Mouse (Mus musculus): Measurements from ENCODE around the gene Emg1.

Gene Emg1

GRCm38 (mm10) chr6:124711824-124712782, at the start of gene Emg1, which contains the start of gene Phb2:
Gene Emg1 (minus strand): TSS chr6:124712178.
Gene Phb2 (plus strand): TSS chr6:124712336.
- peak; percentile 77 for DNase-seq (ENCODE audit: extremely low read depth, low read depth, low spot score)

DNA sequence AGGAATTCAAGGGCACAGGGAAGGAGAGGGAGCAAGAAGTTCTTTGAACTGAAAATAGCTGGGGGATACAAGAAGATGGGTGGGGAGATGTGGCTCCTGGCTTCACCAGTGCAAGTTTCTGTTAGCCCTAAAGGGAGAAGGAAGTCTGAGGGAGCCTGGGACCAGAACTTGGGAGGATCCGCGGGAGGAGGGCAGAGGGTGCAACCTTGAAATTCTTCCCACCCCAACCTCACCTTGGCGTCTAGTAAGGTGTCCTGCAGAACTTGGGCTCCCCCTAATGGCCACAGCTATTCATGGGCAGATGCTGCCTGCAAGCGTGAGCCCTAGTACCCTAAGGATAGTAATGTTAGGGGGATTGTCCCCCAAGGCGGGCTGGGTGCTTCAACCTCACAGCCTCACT, 47.3 kb upstream of the Emg1 start:
- DNase-seq (ENCODE audit: extremely low read depth, low read depth, low spot score) = no peak

GRCm38 (mm10) chr6:124758849-124759232, 46.9 kb upstream of the Emg1 start:
- DNase-seq (ENCODE audit: extremely low read depth, low read depth, low spot score) = no peak

GRCm38 (mm10) chr6:124757909-124758848, 46.2 kb upstream of the Emg1 start:
- no peak for DNase-seq (ENCODE audit: extremely low read depth, low read depth, low spot score)

DNA sequence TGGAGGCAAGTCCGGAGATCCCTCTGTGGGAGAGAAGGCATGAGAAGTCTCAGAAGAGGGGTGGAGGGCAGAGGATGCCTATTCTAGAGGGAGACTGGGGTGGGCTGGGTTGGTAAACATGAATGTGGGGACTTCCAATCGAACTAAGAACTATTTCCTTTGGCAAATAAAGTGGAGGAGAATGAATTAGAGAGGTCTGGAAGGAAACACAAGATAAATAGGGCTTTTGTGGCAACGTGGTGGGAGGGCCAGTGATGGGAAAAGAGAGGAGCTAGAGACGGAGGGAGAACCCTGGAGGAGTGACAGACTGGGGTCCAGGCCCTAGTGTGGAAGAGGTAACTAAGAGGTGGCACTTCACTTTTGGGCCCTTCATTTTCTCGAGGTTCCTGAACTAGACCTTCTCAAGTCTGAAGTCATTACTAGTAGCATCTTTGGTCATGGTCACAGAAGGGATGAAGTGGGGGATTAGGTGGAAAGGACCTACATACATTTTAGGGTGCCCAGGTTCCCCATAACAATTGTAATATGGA, 45.4 kb upstream of the Emg1 start:
- DNase-seq (ENCODE audit: extremely low read depth, low read depth, low spot score) = no peak

GRCm38 (mm10) chr6:124756652-124757350, 44.8 kb upstream of the Emg1 start:
- DNase-seq (ENCODE audit: extremely low read depth, low read depth, low spot score) = no peak

- DNase-seq (ENCODE audit: extremely low read depth, low read depth, low spot score) = no peak
These were observed 44.0 kb upstream of the Emg1 start, which contains the start of the genes Gm45234 and Atn1 for GRCm38 (mm10) chr6:124755831-124756595. Gene Gm45234 (minus strand): TSS chr6:124756021. Gene Atn1 (minus strand): TSS chr6:124756524.

GRCm38 (mm10) chr6:124755306-124755705, 43.3 kb upstream of the Emg1 start:
- no peak for DNase-seq (ENCODE audit: extremely low read depth, low read depth, low spot score)

DNA sequence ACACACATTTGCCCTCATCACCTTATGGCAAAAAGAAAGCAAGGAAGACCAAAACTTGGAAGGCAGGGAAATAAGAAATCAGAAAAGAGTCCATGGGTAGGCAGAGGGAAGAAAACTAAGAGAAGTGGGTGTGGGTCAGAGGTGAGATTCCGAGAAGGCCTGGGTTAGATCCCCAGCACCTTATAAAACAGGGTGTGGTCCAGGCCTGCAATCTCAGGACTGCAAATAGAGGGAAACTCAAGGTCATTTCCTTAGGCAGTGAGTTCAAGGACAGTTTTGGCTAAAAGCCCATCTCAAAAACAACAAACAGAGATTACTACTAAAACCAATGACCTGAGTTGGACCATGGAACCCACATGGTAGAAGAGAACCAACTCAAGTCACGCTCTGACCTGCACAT, 41.9 kb upstream of the Emg1 start:
- DNase-seq (ENCODE audit: extremely low read depth, low read depth, low spot score) = no peak

GRCm38 (mm10) chr6:124750405-124750804, 38.4 kb upstream of the Emg1 start:
- no peak for DNase-seq (ENCODE audit: extremely low read depth, low read depth, low spot score)

DNA sequence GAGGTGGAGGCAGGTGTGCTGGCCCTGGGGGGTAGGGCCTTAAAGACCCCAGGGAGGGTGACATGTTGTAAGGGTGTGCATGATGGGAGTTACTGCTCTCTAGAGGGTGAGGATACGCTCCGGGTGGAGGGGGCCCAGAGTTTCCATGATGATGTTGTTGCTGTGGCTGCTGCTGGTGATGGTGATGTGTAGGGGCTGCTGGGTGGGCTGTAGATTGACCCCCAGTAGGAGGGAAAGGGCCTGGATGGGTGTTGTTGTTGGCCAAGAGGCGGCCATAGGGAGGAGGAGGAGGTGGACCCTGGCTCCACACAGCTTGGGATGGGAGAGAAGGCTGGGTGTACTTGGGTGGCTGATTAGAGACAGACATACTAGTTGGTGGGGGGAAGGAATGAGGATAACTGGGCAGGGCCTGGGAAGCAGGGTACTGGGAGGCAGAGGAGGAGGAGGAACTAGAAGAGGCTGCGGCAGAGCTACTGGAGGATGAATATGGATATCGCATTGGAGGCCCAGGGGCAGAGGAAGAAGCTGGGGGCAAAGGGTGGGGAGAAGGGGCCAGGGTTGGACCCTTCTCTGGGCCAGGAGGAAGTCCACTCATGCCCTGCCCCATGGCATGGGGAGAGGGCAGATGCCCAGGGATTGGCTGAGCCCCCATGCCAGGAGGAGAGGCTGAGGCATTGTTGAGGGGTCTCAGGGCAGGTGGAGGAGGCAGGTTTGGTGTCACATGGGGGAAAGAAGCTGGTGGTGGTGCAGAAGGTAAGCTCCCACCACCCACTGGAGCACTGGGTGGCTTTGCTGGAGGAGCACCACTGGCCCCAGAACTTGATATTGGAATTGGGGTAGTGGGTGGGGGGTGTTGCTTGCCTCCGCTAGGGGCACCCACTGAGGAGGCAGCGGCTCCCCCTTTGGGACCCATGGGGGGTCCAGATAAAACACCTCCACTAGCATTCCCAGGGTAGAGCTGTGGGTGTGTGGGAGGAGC, 35.0 kb upstream of the Emg1 start:
- no peak for DNase-seq (ENCODE audit: extremely low read depth, low read depth, low spot score)

- DNase-seq (ENCODE audit: extremely low read depth, low read depth, low spot score) = no peak
These were observed 34.3 kb upstream of the Emg1 start for GRCm38 (mm10) chr6:124746296-124746605.

- no peak for DNase-seq (ENCODE audit: extremely low read depth, low read depth, low spot score)
These were observed 33.7 kb upstream of the Emg1 start for GRCm38 (mm10) chr6:124745490-124746295.

GRCm38 (mm10) chr6:124744755-124745321, 32.9 kb upstream of the Emg1 start:
- DNase-seq (ENCODE audit: extremely low read depth, low read depth, low spot score) = no peak

DNA sequence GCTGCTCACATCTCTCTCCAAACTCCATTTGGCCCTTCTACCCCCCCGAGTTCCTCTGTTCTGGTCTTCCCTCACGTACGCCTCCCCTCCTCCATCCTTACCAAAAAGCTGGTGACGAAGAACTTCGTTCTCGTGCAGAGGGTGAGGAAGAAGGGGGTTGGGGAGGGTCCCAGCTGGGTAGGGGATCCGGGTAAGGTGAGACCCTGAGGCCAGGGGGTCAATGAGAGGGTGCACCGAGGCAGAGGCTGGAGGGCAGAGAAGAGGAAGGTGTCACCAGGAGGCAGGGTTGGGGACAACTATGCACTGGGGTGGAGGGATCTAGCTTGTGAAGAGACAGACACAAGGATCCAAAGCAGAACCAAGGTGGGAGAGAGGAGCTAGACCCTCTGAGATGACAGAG, 31.7 kb upstream of the Emg1 start:
- no peak for DNase-seq (ENCODE audit: extremely low read depth, low read depth, low spot score)

- no peak for DNase-seq (ENCODE audit: extremely low read depth, low read depth, low spot score)
These were observed 31.0 kb upstream of the Emg1 start for GRCm38 (mm10) chr6:124742839-124743514.

- no peak for DNase-seq (ENCODE audit: extremely low read depth, low read depth, low spot score)
These were observed 29.9 kb upstream of the Emg1 start for GRCm38 (mm10) chr6:124741842-124742241.

Measured in fat pad, adult 2 months (tissue).